Mouse (Mus musculus) kidney, embryonic 14.5 days (tissue): ENCODE results near the gene Cbx3. TPM values are rescaled to one million over a fixed set of nuclear protein-coding genes. Genes with fewer than 3 reads are reported as not detected.

Source experiments
- ATAC-seq: fragments of 200-750 bp; cut with Nextera tagmentation; 2 replicates; pipeline ENCODE4 v1.8.0; 2017; ENCODE audit warnings: moderate number of reproducible peaks, mild to moderate bottlenecking, moderate TSS enrichment, moderate library complexity; ENCODE audit not compliant: low FRiP score, low TSS enrichment
- H3K27ac ChIP-seq: fragments of 300-500 bp; sonication (generic); 2 replicates; pipeline ENCODE4 v1.5.1; 2014; ENCODE audit warnings: low read depth, mild to moderate bottlenecking, low read length, moderate library complexity, mixed read lengths
- H3K27me3 ChIP-seq: fragments of 300-500 bp; sonication (generic); 2 replicates; pipeline ENCODE4 v1.6.1; 2014; ENCODE audit warnings: mild to moderate bottlenecking, low read length; ENCODE audit not compliant: control insufficient read depth, insufficient read depth
- H3K36me3 ChIP-seq: fragments of 300-500 bp; sonication (generic); 2 replicates; pipeline ENCODE4 v1.6.1; 2014; ENCODE audit warnings: low read length, mixed read lengths; ENCODE audit not compliant: control insufficient read depth, insufficient read depth
- H3K4me1 ChIP-seq: fragments of 300-500 bp; sonication (generic); 2 replicates; pipeline ENCODE4 v1.6.1; 2014; ENCODE audit warnings: low read length, mixed read lengths; ENCODE audit not compliant: control insufficient read depth, insufficient read depth
- H3K4me2 ChIP-seq: fragments of 300-500 bp; sonication (generic); replicated peaks from 2 replicates; pipeline ENCODE4 v1.6.1; 2014; ENCODE audit warnings: low read depth, mild to moderate bottlenecking, low read length
- H3K4me3 ChIP-seq: fragments of 300-500 bp; sonication (generic); 2 replicates; pipeline ENCODE4 v1.5.1; 2014; ENCODE audit warnings: mild to moderate bottlenecking, low read length
- H3K9ac ChIP-seq: fragments of 300-500 bp; sonication (generic); 2 replicates; pipeline ENCODE4 v1.6.1; 2014; ENCODE audit warnings: low read depth, mild to moderate bottlenecking, low read length, moderate library complexity
- H3K9me3 ChIP-seq: fragments of 300-500 bp; sonication (generic); 2 replicates; pipeline ENCODE4 v1.6.1; 2016; ENCODE audit warnings: low read length; ENCODE audit not compliant: control insufficient read depth
- WGBS: fragments of 180-500 bp; shearing (Covaris S2); extraction: QIAGEN DNeasy Blood & Tissue Kit; methylation state at CpG from one replicate; pipeline ENCODE4 v1.1.7; 2014; 5-methylcytosine and 5-hydroxymethylcytosine counted together
- polyA plus RNA-seq: library from polyadenylated mRNA; unstranded; fragments of >200 nt; fragmentation: Nextera tagmentation; extraction: Ambion mirVana; gene quantifications from 2 replicates; pipeline ENCODE4 v1.2.1, GENCODE M21; 2014

The Cbx3 gene
- 559 and 786 TPM in 2 replicates for polyA plus RNA-seq

GRCm38 (mm10) chr6:51470311-51471178, at the start of gene Cbx3:
Gene Cbx3, plus strand, starts transcription at chr6:51470360.
- WGBS, result 2% methylated on average over 52 of the region's 99 CpGs
- Histone ChIP-seq H3K9me3 (no peaks in the 10 kb centered on the region), H3K4me3 (peak within 1 kb of the TSS; percentile 97), H3K36me3 (peaks cover 52% of the 10 kb centered on the region), H3K9ac (peak within 1 kb of the TSS; percentile 100), H3K27me3 (no peaks in the 10 kb centered on the region), H3K4me2 (peak within 1 kb of the TSS; percentile 43), H3K4me1 (peaks cover 32% of the 10 kb centered on the region), H3K27ac (peak within 1 kb of the TSS; percentile 100)
- peak; percentile 88 for ATAC-seq

DNA sequence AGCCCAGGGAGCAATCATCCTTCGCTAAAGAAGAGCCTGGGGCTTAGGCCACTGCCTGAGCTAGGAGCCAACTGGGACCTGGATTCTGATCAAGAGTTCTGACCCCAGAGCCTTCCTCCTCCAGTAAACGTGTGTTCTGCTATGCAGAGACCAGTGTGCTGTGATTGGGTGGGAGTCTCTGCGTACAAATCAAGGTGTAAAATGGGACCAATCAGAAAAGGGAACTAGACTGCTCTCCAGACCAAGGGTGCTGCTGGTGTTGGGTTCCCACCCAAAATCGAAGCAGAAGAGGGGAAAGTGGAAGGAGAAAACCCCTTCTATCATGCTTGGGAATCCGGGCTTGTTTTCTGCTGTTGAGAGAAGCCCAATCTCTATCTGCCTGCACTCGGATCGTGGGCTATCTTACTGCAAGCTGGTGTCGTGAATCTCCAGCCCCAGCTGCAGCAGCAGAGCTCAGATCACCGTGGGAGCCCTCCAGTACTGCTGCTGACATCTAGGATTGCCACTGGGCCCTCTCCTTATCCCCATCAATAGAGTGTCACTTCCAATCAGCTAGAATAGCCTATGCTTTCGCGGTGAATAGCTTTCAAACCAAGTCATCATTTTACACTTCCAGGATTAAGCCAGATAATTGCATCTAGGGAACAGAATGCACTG, 46.6 kb upstream of the Cbx3 start:
- H3K27me3 ChIP-seq, result no peaks in the 10 kb centered on the region
- 56% methylated on average over 11 of the region's 11 CpGs for WGBS

GRCm38 (mm10) chr6:51424537-51424936, 45.6 kb upstream of the Cbx3 start:
- Histone ChIP-seq H3K27me3 (no peaks in the 10 kb centered on the region), H3K4me3 (no peak overlapping the region), H3K4me2 (no peak overlapping the region), H3K4me1 (no peaks in the 10 kb centered on the region), H3K9me3 (no peaks in the 10 kb centered on the region), H3K9ac (no peak overlapping the region), H3K36me3 (no peaks in the 10 kb centered on the region), H3K27ac (no peak overlapping the region)
- ATAC-seq, result no peak
- 92% methylated on average over 2 of the region's 2 CpGs for WGBS

More for the DNA sequence above, 46.6 kb upstream of the Cbx3 start:
- no peak overlapping the region for H3K4me2 ChIP-seq
- H3K36me3 ChIP-seq, result no peaks in the 10 kb centered on the region
- no peaks in the 10 kb centered on the region for H3K4me1 ChIP-seq
- no peak overlapping the region for H3K9ac ChIP-seq
- H3K4me3 ChIP-seq, result no peak overlapping the region
- H3K9me3 ChIP-seq, result no peaks in the 10 kb centered on the region
- no peak for ATAC-seq
- no peak overlapping the region for H3K27ac ChIP-seq

- Histone ChIP-seq H3K36me3 (no peaks in the 10 kb centered on the region), H3K9ac (peak within 1 kb of the TSS; percentile 58), H3K27ac (no peak within 1 kb of the TSS), H3K9me3 (no peaks in the 10 kb centered on the region), H3K4me3 (peak within 1 kb of the TSS; percentile 53), H3K4me1 (peaks cover 6% of the 10 kb centered on the region; the same call in 1 of the 2 replicates), H3K4me2 (peak within 1 kb of the TSS; percentile 84), H3K27me3 (peaks cover 39% of the 10 kb centered on the region)
- peak; percentile 85 for ATAC-seq
- WGBS, result under 1% methylated on average over 72 of the region's 74 CpGs
These were observed 37.4 kb upstream of the Cbx3 start, which contains the start of gene Nfe2l3 for GRCm38 (mm10) chr6:51432535-51433397. Gene Nfe2l3, plus strand, starts transcription at chr6:51432670.

DNA sequence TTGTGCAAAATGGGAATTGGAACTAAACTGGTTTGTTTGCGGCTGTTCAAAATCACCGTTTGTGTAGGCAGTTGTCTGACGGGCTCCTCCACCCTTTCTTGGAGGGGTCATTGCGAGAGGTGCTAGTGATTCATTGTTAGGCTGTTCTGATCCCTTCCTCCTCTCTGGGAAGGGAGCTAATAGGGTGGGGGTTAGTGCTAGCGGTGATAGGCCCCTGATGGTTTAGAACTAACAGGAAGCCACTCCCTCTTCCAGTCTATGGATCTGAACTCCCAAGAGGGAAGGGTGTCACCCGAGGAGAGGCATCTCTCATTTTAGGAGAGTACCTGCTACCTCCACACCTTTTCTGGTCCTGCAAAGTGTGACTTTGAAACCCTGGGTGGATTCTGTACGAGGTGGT, 35.9 kb upstream of the Cbx3 start:
- ATAC-seq, result no peak
- H3K4me1 ChIP-seq, result peaks cover 6% of the 10 kb centered on the region; the same call in 1 of the 2 replicates
- peaks cover 39% of the 10 kb centered on the region for H3K27me3 ChIP-seq
- H3K9ac ChIP-seq, result no peak overlapping the region
- H3K4me3 ChIP-seq, result no peak overlapping the region
- 24% methylated on average over 7 of the region's 7 CpGs for WGBS
- H3K4me2 ChIP-seq, result no peak overlapping the region
- H3K36me3 ChIP-seq, result no peaks in the 10 kb centered on the region
- no peaks in the 10 kb centered on the region for H3K9me3 ChIP-seq
- H3K27ac ChIP-seq, result no peak overlapping the region

- peaks cover 24% of the 10 kb centered on the region for H3K27me3 ChIP-seq
- no peaks in the 10 kb centered on the region for H3K36me3 ChIP-seq
- no peak for ATAC-seq
- H3K9me3 ChIP-seq, result no peaks in the 10 kb centered on the region
- 77% methylated on average over 4 of the region's 4 CpGs for WGBS
- H3K4me3 ChIP-seq, result no peak overlapping the region
- H3K27ac ChIP-seq, result no peak overlapping the region
- H3K4me1 ChIP-seq, result peaks cover 6% of the 10 kb centered on the region; the same call in 1 of the 2 replicates
- no peak overlapping the region for H3K4me2 ChIP-seq
- H3K9ac ChIP-seq, result no peak overlapping the region
These were observed 32.5 kb upstream of the Cbx3 start for GRCm38 (mm10) chr6:51437665-51438064.

DNA sequence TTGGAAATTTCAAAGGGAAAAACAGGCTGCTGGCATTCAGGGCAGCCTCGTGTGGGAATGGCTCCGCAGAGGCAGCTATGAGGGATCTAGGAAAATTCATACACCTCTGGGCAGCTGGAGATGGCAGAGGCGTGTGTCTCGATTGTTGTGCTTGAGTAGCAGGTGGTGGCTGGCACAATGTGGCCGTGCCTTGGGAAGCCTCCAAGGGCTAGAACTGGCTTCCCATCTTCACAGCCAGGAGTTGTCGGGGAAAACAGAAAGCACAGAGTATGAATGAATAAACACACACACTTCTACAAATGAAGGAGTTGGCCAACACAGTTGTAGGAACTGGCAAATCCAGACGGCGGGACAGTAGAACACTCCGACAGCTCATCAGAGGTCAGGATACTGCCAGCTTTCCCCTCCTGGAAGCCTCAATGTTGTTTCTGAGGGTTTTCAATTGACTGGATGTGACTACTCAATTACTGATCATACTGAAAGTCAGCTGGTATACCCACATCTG, 31.3 kb upstream of the Cbx3 start:
- WGBS, result 89% methylated on average over 9 of the region's 9 CpGs
- no peak overlapping the region for H3K27ac ChIP-seq
- no peak for ATAC-seq
- no peak overlapping the region for H3K9ac ChIP-seq
- H3K4me1 ChIP-seq, result no peaks in the 10 kb centered on the region
- no peaks in the 10 kb centered on the region for H3K36me3 ChIP-seq
- no peak overlapping the region for H3K4me2 ChIP-seq
- H3K4me3 ChIP-seq, result no peak overlapping the region
- peaks cover 13% of the 10 kb centered on the region for H3K27me3 ChIP-seq
- no peaks in the 10 kb centered on the region for H3K9me3 ChIP-seq

DNA sequence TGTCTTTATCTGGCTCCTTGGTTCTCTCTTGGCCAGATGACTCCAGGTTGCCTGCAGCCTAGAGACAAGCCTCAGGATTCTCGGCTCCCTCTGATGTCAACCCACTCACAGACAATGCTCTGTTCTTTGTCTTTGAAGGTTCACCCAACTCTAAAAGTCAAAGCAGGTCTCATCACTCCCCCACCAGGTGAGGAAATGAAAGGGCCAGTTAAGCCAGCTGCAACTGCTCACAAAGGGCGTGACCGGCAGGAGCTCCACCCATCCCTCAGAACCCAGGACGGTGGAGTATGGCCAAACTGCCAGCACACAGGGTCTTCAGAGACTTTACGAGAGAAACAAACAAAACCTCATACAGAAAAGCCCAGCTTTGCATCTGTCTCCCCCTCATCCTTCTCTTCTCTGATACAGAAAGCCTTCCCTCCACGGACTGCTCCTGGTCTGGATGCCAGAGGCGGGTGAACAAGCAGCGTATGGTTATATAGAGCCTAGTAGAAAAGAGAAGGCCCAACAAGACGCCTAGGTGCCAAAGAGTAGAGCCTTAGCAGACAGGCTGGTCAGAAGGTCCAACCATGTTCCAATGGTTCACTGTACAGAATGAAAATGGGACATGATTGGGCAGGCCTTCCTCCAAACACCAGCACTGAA, 27.8 kb upstream of the Cbx3 start:
- Histone ChIP-seq H3K27me3 (no peaks in the 10 kb centered on the region), H3K4me1 (no peaks in the 10 kb centered on the region), H3K4me3 (no peak overlapping the region), H3K36me3 (no peaks in the 10 kb centered on the region), H3K9me3 (no peaks in the 10 kb centered on the region), H3K27ac (no peak overlapping the region), H3K4me2 (no peak overlapping the region), H3K9ac (no peak overlapping the region)
- 56% methylated on average over 9 of the region's 9 CpGs for WGBS
- no peak for ATAC-seq
